Mouse (Mus musculus): ENCODE measurements around the gene Ifng.
"Not testable (repeated sequence)": the region's sequence is repeated elsewhere in the genome, so short reads cannot be mapped to it uniquely, and the experiment has no call there.

Gene Ifng

GRCm38 (mm10) chr10:118440742-118441240, at the start of gene Ifng:
TSS of gene Ifng (plus strand) at chr10:118441046.
- DNase-seq (ENCODE audit: low spot score in 2 of 2) = no peak

- peak in 1 of 2 experiments; percentile 3 for DNase-seq (ENCODE audit: low spot score in 2 of 2)
Observed at GRCm38 (mm10) chr10:118399917-118400316, 40.9 kb upstream of the Ifng start.

GRCm38 (mm10) chr10:118406463-118407221, 34.2 kb upstream of the Ifng start:
- no peak for DNase-seq (ENCODE audit: low spot score in 2 of 2)

GRCm38 (mm10) chr10:118411377-118411776, 29.5 kb upstream of the Ifng start:
- DNase-seq (ENCODE audit: low spot score in 2 of 2) = no peak

GRCm38 (mm10) chr10:118412774-118413173, 28.1 kb upstream of the Ifng start:
- no peak for DNase-seq (ENCODE audit: low spot score in 2 of 2)

GRCm38 (mm10) chr10:118419000-118419425, 21.8 kb upstream of the Ifng start:
- DNase-seq (ENCODE audit: low spot score in 2 of 2) = no peak

- DNase-seq (ENCODE audit: low spot score in 2 of 2) = no peak
Observed at GRCm38 (mm10) chr10:118420896-118421295, 19.9 kb upstream of the Ifng start.

GRCm38 (mm10) chr10:118435501-118435900, 5.3 kb upstream of the Ifng start:
- no peak for DNase-seq (ENCODE audit: low spot score in 2 of 2)

- no peak for DNase-seq (ENCODE audit: low spot score in 2 of 2)
Observed at GRCm38 (mm10) chr10:118441898-118442297, 1.1 kb downstream of the Ifng start.

- DNase-seq (ENCODE audit: low spot score in 2 of 2) = no peak
Observed at GRCm38 (mm10) chr10:118442999-118443398, 2.2 kb downstream of the Ifng start.

- no peak for DNase-seq (ENCODE audit: low spot score in 2 of 2)
Observed at GRCm38 (mm10) chr10:118445021-118445420, 4.2 kb downstream of the Ifng start.

GRCm38 (mm10) chr10:118445502-118445901, 4.7 kb downstream of the Ifng start:
- DNase-seq (ENCODE audit: low spot score in 2 of 2) = no peak

GRCm38 (mm10) chr10:118445978-118446377, 5.1 kb downstream of the Ifng start:
- no peak for DNase-seq (ENCODE audit: low spot score in 2 of 2)

GRCm38 (mm10) chr10:118451747-118452146, 10.9 kb downstream of the Ifng start:
- no peak for DNase-seq (ENCODE audit: low spot score in 2 of 2)

- no peak for DNase-seq (ENCODE audit: low spot score in 2 of 2)
Observed at GRCm38 (mm10) chr10:118458729-118459128, 17.9 kb downstream of the Ifng start.

- no peak for DNase-seq (ENCODE audit: low spot score in 2 of 2)
Observed at GRCm38 (mm10) chr10:118461126-118461767, 20.4 kb downstream of the Ifng start.

GRCm38 (mm10) chr10:118466481-118466880, 25.6 kb downstream of the Ifng start:
- no peak for DNase-seq (ENCODE audit: low spot score in 2 of 2)

GRCm38 (mm10) chr10:118469047-118469446, 28.2 kb downstream of the Ifng start:
- DNase-seq (ENCODE audit: low spot score in 2 of 2) = no peak

GRCm38 (mm10) chr10:118470296-118470957, 29.6 kb downstream of the Ifng start:
- peak; percentile 62 to 65 for DNase-seq (ENCODE audit: low spot score in 2 of 2)

- DNase-seq (ENCODE audit: low spot score in 2 of 2) = not testable (repeated sequence)
Observed at GRCm38 (mm10) chr10:118472846-118473245, 32.0 kb downstream of the Ifng start.

GRCm38 (mm10) chr10:118476696-118477095, 35.9 kb downstream of the Ifng start:
- DNase-seq (ENCODE audit: low spot score in 2 of 2) = peak; percentile 8 to 14

GRCm38 (mm10) chr10:118477297-118477696, 36.5 kb downstream of the Ifng start:
- no peak for DNase-seq (ENCODE audit: low spot score in 2 of 2)
